Mouse (Mus musculus) forebrain, embryonic 14.5 days (tissue): ENCODE results near the gene Sst. TPM values are rescaled to one million over a fixed set of nuclear protein-coding genes. Genes with fewer than 3 reads are reported as not detected.
A peak's percentile ranks its signal among the peaks of the same experiment; 100 is the strongest.

ENCODE experiments used
- ATAC-seq: fragments of 200-750 bp; cut with Nextera tagmentation; 2 replicates; pipeline ENCODE4 v1.8.0; 2017; ENCODE audit warnings: mild to moderate bottlenecking, moderate library complexity
- DNase-seq: peaks from one replicate; pipeline ENCODE4 v3.0.0-alpha.2; 2015; ENCODE audit warnings: low spot score
- H3K27ac ChIP-seq: fragments of 300-500 bp; sonication (generic); 2 replicates; pipeline ENCODE4 v1.5.1; 2014; ENCODE audit warnings: low read depth, mild to moderate bottlenecking, control low read depth, low read length, moderate library complexity
- H3K27me3 ChIP-seq: fragments of 300-500 bp; sonication (generic); replicated peaks from 2 replicates; pipeline ENCODE4 v1.6.1; 2014; ENCODE audit warnings: low read length, control low read depth, mixed read lengths; ENCODE audit not compliant: control insufficient read depth, insufficient read depth
- H3K36me3 ChIP-seq: fragments of 300-500 bp; sonication (generic); 2 replicates; pipeline ENCODE4 v1.6.1; 2014; ENCODE audit warnings: low read length, control low read depth; ENCODE audit not compliant: control insufficient read depth, insufficient read depth
- H3K4me1 ChIP-seq: fragments of 300-500 bp; sonication (generic); 2 replicates; pipeline ENCODE4 v1.6.1; 2014; ENCODE audit warnings: antibody characterized with exemption, low read length, control low read depth; ENCODE audit not compliant: control insufficient read depth, insufficient read depth
- H3K4me2 ChIP-seq: fragments of 300-500 bp; sonication (generic); 2 replicates; pipeline ENCODE4 v1.6.1; 2014; ENCODE audit warnings: mild to moderate bottlenecking, control low read depth, low read length
- H3K4me3 ChIP-seq: fragments of 300-500 bp; sonication (generic); 2 replicates; pipeline ENCODE4 v1.5.1; 2014; ENCODE audit warnings: low read depth, low read length, control low read depth
- H3K9ac ChIP-seq: fragments of 300-500 bp; sonication (generic); 2 replicates; pipeline ENCODE4 v1.6.1; 2014; ENCODE audit warnings: mild to moderate bottlenecking, low read length, control low read depth, moderate library complexity
- H3K9me3 ChIP-seq: fragments of 300-500 bp; sonication (generic); replicated peaks from 2 replicates; pipeline ENCODE4 v1.6.1; 2016; ENCODE audit warnings: low read length, control low read depth, mixed read lengths; ENCODE audit not compliant: control insufficient read depth
- WGBS: fragments of 180-500 bp; shearing (Covaris S2); extraction: QIAGEN DNeasy Blood & Tissue Kit; methylation state at CpG from one replicate; pipeline ENCODE4 v1.1.7; 2014; 5-methylcytosine and 5-hydroxymethylcytosine counted together
- polyA plus RNA-seq: library from polyadenylated mRNA; unstranded; fragments of >200 nt; fragmentation: Nextera tagmentation; extraction: Ambion mirVana; gene quantifications from 2 replicates; pipeline ENCODE4 v1.2.1, GENCODE M21; 2014

The Sst gene
- polyA plus RNA-seq, 1 experiment from 2014 or later: 202 TPM

DNA sequence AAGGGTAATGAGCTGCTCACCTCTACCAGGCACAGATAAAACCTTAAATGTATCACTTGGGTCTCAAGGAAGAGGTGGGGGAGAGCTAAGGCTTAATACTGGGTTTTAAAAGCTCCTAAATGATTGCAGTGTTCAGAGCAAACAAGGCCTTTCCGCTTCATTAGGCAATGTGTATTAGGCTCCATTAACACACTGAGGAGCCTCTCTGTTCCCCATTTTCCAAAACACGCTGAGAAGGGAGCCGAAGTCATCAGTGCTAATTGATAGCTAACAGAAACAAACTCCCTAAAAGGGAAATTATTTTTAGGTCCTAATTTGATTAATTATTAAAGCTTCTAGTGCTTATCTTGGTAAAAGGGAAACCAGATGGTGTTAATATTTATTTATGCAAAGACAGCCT lies 48.1 kb downstream of the Sst start:
- Histone ChIP-seq H3K4me2 (no peak overlapping the region), H3K4me1 (no peaks in the 10 kb centered on the region), H3K27me3 (peaks cover 48% of the 10 kb centered on the region), H3K9me3 (no peaks in the 10 kb centered on the region), H3K9ac (no peak overlapping the region), H3K36me3 (no peaks in the 10 kb centered on the region), H3K4me3 (no peak overlapping the region), H3K27ac (no peak overlapping the region)
- 11% methylated on average over 3 of the region's 3 CpGs for WGBS
- ATAC-seq (peak; percentile 54), DNase-seq (peak; percentile 61)

Other genes starting within 250 kb of the Sst start
- not detected in 2 replicates for gene Rtp2, start 41.4 kb upstream of the Sst start, polyA plus RNA-seq
- gene Gm37419, start 97.5 kb upstream of the Sst start, polyA plus RNA-seq: not detected in 2 replicates
- gene Bcl6, start 97.9 kb upstream of the Sst start, polyA plus RNA-seq: 1.3 and 1.7 TPM in 2 replicates